Mouse (Mus musculus): ENCODE data around the gene Hsd17b14.
A peak's percentile ranks its signal among the peaks of the same experiment; 100 is the strongest.
"Not testable (repeated sequence)": the region's sequence is repeated elsewhere in the genome, so short reads cannot be mapped to it uniquely, and the experiment has no call there.

Hsd17b14 gene

DNA sequence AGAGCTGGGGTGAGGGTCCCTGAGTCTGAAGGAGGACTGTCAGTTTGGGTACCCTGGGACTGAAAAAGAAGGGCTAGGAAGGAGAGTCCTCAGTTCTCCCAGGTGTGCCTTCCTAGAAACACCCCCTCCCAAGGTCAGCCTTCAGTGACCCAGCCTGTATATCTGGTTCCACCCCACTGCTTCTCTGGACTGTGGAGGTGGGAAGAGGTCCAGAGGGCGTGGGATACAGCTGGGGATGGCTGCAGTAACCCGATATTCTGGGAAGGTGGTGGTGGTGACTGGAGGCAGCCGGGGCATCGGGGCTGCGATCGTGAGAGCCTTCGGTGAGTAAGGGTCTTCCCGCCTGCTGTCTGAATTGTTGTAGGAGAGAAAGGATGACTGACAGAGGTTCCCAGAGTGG is at the start of gene Hsd17b14:
Gene Hsd17b14, plus strand, starts transcription at position 150 of the 400 bp plus-strand sequence.
- DNase-seq (ENCODE audit: low read depth, low spot score) = no peak

DNA sequence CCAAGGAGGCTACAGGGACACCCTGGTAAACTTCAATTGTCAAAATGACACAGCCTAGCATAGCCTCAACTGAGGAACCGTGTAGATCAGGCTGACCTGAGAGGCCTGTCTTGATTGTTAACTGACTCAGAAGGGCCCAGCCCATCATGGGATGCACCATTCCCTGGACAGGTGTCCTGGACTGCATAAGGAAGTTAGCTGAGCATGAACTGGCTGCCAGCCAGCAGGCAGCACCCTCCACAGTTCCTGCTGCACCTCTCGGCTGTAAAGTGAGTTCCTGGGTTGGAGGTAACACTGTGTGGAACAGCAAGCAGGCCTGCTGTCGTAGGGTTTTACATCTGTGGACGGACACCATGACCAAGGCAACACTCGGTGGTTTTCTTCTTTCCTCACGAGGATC is 47.1 kb upstream of the Hsd17b14 start:
- DNase-seq (ENCODE audit: low read depth, low spot score) = no peak

DNA sequence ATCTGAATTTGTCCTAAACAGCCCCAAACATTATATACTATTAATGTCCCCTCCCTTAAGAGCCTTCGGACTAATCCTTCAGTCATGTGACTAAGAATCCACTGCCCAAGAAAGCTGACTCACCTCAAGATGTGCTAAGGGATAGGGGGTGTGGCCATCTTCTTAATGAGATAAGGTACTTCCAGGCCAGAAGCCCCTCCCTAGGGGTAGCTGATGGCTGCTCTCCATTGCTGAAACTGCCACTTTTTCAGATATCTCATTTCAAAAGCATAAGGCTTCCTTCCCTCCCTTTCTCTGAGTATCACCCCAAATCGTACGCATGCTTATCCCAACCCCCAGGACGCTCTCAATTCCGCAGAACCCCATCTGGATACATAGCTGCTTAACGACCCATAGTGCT is 46.1 kb upstream of the Hsd17b14 start:
- no peak for DNase-seq (ENCODE audit: low read depth, low spot score)

DNA sequence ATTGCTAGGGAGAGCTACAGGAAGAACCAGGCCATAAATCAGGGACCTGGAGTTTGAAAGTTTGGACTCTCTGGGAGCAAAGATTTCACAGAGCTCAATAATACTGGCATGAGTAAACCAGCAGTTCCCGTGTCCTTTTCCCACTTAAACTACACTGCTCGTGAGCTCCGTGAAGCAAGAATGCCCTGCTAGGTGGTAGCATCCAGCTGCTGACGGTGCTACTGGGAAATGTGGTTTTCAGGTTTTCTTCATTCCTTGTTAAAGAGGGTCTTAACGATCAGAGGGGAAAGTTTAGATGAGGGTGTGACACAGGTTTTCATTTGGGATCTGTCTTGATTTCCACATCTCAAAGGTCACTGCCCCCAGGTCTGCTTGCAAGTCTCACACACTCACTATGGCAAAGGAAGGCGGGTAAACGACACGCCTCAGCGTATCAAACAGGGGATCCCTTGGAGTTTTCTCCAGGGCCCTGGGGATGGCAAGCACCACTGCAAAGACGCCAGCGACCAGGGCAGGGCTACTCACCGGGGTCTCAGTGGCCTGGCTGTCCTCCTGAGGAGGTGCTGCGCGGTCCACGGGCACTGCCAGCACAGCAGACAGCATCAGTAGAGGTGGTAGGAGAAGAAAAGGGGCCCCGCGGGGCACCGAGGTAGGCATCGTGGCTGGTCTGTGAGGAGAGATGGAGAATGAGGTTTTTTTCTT is 45.4 kb upstream of the Hsd17b14 start:
- DNase-seq (ENCODE audit: low read depth, low spot score) = no peak

DNA sequence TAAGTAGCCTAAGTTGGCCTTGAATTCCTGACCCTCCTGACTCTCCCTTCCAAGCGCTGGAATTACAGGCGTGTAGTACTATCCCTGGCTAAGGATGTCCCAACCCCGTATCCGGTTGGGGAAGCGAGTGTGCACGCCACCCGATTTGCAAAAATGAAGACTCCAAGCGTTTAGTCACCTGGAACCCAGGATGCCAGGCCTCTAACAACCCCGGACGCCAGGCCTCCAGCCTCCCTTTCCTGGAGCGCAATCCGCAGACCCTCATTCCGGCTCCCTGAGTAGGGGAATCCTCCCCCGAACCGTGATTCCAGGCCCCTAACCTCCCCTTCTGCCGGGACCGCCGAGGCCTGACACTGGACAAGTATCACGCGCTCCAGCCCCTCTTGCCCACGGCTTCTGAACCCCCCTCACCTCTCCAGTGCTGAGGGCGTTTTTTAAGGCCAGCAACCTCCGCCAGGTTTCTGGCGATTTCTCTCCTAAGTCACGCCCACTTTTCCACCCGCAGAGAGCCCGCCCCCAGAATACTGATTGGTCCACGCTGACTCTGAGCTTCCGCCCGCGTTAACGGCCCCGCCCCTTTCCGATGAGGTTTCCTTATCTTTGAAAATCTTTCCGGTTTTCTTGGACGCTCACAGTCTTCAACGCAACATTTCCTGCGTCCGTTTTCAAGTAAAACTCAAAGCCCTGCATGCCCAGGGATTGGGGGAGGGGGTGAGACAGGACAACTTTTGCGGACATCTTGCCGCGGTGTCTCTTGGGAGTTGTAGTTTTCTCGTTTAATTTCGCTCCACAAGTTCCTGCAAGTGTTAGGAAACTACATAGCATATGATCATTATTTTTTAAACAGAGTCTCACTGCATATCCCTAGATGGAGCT is 44.5 kb upstream of the Hsd17b14 start, which contains the start of gene Nucb1:
Gene Nucb1, minus strand, starts transcription at position 495 of the 876 bp plus-strand sequence.
- DNase-seq (ENCODE audit: low read depth, low spot score) = peak; percentile 95

DNA sequence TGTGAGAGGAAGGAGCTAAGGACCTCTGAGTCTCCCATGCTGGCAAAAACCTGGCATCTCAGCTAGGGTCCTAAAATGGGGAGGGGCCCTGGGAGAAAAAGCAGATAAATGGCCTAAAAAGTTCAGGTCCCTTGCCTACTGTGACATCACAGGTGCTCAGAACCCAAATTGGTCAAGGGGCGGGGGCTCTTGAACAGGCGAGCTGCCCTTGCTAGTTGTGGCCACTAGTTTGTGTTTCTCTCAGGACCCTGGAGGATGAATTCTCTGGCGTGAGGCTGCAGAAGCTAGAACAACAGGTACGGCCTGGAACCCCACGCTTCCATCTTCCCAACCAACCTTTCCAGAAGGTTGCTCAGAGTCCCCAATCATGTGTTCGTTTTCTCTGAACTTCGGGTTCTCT is 40.3 kb upstream of the Hsd17b14 start:
- no peak for DNase-seq (ENCODE audit: low read depth, low spot score)

DNA sequence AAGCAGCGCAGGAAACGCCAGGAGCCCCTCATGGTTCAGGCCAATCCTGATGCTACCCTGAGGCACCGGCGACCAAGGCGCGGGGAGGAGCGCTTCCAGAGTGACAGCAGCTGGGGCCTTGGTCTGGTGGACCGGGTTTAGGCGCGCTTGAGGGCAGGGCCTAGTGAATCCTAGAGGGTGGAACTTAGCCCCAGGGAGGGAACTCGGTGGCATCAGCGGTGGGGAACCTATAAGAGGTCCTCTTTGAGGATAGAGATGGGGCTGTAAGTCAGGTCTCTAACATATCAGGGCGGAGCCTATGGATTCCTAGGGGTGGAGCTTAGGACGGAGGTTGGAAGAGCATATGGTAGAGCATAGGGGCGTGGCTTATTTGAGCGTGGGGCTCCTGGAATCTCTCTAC is 39.3 kb upstream of the Hsd17b14 start:
- DNase-seq (ENCODE audit: low read depth, low spot score) = no peak

DNA sequence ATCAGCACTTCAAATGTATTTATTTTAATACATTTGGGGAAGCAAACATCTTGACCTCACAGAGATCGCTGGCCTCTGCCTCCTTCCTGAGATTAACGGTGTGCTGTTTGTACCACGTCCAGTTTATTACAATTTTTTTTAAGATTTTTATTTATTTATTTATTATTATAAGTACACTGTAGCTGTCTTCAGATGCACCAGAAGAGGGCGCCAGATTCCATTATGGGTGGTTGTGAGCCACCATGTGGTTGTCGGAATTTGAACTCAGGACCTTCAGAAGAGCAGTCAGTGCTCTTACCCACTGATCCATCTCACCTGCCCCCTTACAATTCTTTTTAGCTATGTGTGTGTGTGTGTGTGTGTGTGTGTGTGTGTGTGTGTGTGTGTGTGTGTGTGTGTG is 37.8 kb upstream of the Hsd17b14 start:
- DNase-seq (ENCODE audit: low read depth, low spot score) = not testable (repeated sequence)

DNA sequence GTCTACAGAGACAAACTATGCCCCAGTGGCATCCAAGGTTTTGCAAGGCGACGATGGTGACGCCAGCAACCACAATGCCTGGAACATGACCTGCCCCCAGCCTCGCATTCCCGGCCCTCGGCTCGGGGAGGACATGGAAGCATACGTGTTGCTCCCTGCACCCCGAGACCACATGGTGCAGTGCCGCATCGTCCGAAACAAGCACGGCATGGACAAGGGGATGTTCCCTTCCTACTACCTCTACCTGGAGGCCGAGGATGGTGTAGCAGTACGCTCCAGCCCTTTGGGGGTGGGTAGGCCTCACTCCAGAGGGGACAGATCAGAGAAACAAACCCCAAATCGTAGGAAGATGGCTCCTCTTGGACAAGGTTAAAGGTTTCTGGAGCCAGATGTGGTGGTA is 36.1 kb upstream of the Hsd17b14 start:
- no peak for DNase-seq (ENCODE audit: low read depth, low spot score)

DNA sequence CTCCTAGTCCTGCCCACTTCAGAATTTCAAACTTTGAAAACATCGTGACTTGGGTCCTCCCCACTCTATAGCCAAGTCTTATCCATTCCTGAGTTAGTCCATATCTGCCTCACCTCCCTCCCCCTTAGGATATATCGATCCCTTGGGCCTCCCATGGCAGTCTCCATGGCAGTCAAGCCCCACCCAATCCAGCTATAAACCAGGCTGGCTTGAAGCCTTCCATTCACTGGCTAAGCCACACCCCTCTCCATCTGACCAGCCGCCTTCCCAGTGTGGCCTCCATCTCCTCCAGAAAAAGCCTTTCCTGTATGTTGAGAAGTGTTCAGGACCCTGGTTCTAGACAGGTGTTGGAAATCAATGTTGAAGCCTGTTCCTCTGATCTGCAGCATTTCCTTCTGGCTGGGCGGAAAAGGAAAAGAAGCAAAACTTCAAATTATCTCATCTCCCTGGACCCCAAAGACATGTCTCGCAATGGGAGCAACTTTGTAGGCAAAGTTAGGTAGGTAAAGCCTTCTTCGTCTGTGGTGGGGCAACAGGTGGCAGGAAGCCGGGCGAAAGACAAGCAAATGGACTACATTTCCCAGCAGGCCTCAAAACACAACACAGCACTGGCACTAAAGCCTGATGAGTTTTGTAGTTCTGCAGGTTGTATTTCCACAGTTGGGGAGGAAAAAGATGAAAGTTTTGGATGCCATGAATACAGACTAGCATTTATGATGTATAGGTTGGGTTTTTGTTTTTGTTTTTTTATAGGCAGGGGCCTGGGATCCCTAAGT is 35.2 kb upstream of the Hsd17b14 start:
- DNase-seq (ENCODE audit: low read depth, low spot score) = no peak

DNA sequence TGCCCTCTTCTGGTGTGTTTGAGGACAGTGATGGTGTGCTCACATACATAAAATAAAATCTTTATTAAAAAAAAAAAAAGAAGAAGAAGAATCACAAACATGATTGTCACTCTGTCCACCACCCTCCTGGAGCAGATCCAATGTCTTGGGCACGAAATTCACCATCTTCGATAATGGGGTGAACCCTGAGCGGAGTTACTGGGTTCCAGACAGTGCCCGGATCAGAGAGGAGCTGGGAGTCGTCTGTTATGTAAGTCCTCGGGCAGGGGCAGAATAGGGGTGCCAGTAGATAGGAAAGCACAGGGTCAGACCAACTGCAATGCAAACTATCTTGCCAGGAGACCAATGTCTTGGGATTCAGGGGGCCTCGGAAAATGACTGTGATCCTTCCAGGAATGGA is 34.1 kb upstream of the Hsd17b14 start:
- DNase-seq (ENCODE audit: low read depth, low spot score) = no peak

DNA sequence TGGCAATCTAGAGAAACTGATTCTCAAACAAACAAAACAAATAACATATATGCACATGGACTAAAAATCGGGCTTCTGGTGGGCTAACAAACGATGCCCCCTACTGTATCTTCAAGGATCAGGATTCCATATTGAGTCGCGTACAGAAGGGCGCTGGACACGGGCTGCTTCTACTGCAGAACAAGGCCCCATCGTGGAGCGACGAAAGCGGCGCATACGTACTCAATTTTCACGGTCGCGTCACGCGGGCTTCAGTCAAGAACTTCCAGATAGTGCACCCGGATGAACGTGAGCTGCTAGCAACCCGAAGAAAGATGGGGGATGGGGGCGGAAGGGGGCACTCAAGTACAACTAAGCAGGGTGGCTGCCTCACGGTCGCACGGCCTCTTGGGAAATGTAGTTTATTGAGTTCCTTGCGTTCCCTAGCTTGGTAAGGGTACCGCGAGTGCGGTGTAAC is 32.9 kb upstream of the Hsd17b14 start:
- peak; percentile 97 for DNase-seq (ENCODE audit: low read depth, low spot score)

DNA sequence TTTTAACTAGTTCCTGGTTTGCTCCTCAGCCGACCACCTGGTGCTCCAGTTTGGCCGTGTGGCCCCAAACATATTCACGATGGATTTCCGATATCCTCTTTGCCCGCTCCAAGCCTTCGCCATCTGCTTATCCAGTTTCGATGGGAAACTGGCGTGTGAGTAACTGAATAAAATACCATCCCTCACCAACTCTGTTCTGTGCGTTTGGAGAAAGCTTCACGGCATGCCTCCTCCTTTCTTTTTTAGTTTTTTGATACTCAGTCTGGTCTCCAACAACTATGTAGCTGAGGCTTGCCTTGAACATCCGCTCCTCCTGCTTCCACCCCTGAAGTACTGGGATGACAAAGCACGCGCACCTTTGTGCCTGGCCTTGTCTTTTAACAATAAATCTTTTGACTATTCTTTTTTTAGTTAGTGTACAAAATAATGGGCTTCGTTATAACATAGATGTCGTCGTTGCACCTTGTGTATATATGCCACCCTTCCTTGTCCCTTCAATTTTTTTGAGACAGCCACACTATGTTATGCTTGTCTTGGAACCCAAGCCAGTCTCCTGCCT is 32.4 kb upstream of the Hsd17b14 start:
- no peak for DNase-seq (ENCODE audit: low read depth, low spot score)

DNA sequence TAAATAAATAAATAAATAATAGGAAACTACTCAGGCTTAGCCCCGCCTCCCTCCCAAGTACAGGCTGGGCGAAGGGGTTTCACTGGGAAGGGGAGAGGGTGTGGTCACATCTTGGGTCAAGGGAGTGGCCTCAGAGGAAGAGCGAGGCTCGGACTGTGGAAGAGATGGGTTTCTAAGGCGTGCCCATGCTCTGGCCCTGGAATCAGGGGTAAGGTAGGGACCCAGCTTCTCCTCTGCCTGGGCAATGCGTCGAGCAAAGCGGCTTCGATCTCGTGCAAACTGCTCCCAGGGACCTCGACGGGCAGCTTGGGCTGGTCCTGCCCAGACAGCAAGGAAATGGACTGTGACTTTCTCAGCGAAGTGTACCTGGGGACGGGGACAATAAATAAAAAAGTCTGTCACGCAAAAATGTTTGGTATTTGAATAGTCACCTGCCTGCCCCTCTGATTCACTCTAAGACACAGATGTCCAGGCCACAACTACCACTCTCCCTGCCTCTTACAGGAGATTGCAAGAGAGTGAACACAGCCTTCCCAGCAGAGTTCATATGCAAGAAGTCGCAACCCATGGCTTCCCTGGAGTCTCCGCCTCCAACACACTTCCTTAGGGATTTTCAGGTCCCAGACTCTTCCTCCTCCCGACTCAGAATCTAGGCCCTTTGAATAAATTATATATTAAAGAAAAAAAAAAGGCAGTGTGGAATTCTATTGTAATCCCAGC is 31.6 kb upstream of the Hsd17b14 start:
- DNase-seq (ENCODE audit: low read depth, low spot score) = no peak

DNA sequence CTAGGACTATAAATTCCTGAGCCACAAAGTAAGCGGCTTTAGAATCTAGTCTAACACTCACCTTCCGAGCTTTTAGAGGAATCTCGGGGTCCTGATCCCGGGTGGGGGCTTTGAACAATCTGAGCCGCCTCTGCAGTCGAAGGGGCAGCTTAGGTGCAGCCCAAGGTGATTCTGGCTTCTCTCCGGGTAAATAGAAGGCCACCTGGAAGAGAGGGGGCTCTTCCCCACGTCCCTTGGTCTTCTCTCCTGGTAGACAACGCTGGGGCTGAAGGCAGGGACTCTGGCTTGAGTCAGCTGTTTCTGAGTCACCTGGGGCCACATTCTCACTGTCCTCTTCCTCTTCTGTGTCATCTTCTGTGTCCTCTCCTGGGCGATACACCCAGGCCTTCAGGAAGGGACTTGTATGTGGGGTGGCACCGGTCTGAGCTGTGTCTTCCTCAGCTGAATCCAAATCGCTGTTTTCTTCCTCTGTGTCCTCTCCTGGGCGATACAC is 31.0 kb upstream of the Hsd17b14 start:
- DNase-seq (ENCODE audit: low read depth, low spot score) = no peak

DNA sequence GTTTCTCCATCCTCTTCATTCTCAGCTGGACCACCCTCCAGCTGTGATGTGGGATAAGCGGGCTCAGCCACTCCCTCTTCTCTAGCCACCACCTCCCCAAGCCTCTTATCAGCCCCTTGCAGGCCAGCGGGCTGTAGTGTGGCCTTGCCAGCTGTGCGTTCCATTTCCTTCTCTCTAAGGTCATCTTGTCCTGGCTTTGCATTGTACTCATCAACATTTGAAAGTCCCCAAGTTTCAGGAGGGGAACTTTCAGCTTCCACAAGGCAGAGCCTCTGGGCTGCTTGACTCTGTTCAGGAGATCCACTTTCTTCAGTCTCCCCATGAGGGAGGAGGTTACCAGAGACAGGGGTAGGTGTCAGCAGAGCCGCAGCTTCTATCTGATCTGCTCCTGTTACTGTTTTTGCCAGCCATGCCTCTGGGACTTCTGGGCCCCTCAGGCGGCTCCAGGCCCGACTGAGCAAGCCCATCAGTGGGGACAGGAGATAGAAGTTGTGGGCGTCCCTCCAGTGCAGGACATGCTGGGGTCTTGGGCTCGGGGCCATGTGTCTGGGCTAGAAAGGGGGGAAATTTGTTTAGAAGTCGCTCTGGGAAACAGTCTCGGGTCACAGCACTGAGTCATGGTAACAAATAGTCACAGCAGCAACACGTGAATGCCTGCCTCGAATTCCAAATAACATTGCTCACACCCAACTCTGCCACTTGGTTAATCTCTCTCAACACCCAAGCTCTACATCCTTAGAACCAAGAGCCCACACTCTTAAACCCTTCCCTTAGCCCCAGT is 29.7 kb upstream of the Hsd17b14 start:
- DNase-seq (ENCODE audit: low read depth, low spot score) = peak; percentile 50

DNA sequence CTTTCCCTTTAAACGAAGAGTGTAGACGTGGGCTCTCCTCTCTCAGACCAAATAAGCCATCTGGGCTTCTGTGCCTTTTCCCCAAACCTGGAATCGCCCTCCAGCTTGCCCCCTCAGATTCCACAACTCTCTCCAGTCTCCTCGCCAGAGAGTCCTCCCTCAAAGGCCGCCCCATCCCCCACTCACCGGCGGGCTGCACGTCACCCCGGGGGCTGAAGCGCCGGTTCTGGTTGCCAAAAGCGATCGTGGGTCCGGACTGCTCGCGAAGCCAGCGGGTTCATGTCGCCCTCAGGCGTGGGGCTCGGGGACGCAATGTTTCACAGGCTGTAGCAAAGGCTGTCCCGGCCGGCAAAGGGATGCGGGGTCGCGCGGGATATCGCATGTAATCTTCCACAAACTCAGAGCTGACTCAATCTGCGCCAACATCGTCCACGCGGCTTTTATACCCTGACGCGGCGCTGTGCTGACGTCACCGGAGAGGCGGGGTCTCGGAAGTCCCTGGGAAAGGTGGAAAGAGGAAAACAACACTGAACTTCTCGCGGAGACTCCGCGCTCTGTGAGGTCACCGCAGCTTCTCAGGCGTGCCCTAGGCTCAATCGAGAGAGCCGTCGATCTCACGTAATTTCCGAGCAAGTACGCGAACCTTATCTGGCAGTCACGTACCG is 28.8 kb upstream of the Hsd17b14 start, which contains the start of the genes Ppp1r15a and Plekha4:
Gene Ppp1r15a, minus strand, starts transcription at position 460 of the 665 bp plus-strand sequence.
Gene Plekha4, plus strand, starts transcription at position 522 of the 665 bp plus-strand sequence.
- peak; percentile 97 for DNase-seq (ENCODE audit: low read depth, low spot score)

DNA sequence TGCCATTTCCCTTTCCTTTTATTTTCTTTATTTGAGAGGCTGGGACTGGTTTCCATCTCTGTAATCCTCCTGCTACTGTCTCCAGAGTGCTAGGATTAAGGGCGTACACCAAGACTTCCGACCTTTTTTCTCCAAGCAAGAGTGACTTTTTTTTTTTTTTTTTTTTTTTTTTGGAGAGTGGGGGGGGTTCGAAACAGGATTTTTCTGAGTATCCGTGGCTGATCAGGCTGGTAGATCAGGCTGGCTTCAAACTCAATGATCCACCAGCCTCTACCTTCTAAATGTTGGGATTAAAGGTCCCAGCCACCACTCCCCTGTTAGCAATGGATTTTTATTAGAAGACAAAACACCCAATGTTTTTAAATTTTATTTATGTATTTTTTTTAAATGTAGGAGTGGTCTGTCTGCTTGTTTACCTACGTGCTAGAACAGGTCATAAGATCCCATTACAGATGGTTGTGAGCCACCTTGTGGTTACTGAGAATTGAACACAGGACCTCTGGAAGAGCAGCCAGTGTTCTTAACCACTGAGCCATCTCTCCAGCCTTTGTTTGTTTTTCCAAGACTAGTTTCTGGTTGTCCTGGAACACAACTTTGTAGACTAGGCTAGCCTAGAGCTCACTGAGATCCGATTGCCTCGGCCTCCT is 28.1 kb upstream of the Hsd17b14 start:
- DNase-seq (ENCODE audit: low read depth, low spot score) = peak; percentile 55

DNA sequence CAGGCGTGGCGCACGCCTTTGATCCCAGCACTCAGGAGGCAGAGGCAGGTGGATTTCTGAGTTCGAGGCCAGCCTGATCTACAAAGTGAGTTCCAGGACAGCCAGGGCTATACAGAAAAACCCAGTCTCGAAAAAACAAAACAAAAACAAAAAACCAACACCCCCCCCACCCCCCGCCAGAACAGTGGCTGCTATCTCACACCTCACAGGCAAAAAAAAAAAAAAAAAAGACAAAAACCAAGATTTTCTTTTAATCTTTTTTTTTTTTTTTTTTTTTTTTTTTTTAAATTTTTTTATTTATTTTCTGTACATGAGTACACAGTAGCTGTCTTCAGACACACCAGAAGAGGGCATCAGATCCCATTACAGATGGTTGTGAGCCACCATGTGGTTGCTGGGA is 27.5 kb upstream of the Hsd17b14 start:
- DNase-seq (ENCODE audit: low read depth, low spot score) = not testable (repeated sequence)

All from brain, adult 2 months (tissue).